Mouse (Mus musculus) megakaryocyte progenitor cell, adult 5-6 weeks (primary cell): ENCODE results near the gene Msl1. TPM values are rescaled to one million over a fixed set of nuclear protein-coding genes. Genes with fewer than 3 reads are reported as not detected.
A peak's percentile ranks its signal among the peaks of the same experiment; 100 is the strongest.
"Not testable (repeated sequence)": the region's sequence is repeated elsewhere in the genome, so short reads cannot be mapped to it uniquely, and the experiment has no call there.

ENCODE experiments used
- ATAC-seq: replicated peaks from 2 replicates; pipeline ENCODE4 v1.8.0; 2016; ENCODE audit warnings: mild to moderate bottlenecking, moderate TSS enrichment, inconsistent platforms; ENCODE audit not compliant: poor library complexity
- total RNA-seq, 2 experiments: library from RNA; stranded (forward) in 1 of 2; stranded (reverse) in 1 of 2; fragments of 157-497, 149-512 nt in 1 of 2; fragments of 200-1000 nt in 1 of 2; gene quantifications; 2 replicates each; pipeline versions ENCODE4 v1.2.3 to v1.2.4; 2015 to 2017

Gene Msl1
- total RNA-seq, 2 experiments from 2014 or later = 62.0 to 76.3 TPM

- peak; percentile 56 for ATAC-seq
These were observed 774 bp upstream of the Msl1 start for GRCm38 (mm10) chr11:98794469-98795014.

GRCm38 (mm10) chr11:98795714-98796514 lies 598 bp downstream of the Msl1 start:
- 0 out of 2 replicates have a peak, but pooled peaks have one; percentile 4 for ATAC-seq

GRCm38 (mm10) chr11:98796515-98797216 lies 1.4 kb downstream of the Msl1 start:
- ATAC-seq = peak; percentile 32

GRCm38 (mm10) chr11:98797306-98797705 lies 2.0 kb downstream of the Msl1 start:
- ATAC-seq = no peak

GRCm38 (mm10) chr11:98797909-98798308 lies 2.6 kb downstream of the Msl1 start:
- no peak for ATAC-seq

GRCm38 (mm10) chr11:98804605-98805004 lies 9.3 kb downstream of the Msl1 start, which contains the start of gene Casc3:
Casc3 (plus strand) TSS chr11:98804905.
- ATAC-seq = no peak

GRCm38 (mm10) chr11:98808417-98808816 lies 13.1 kb downstream of the Msl1 start:
- no peak for ATAC-seq

- peak; percentile 97 for ATAC-seq
These were observed 14.4 kb downstream of the Msl1 start for GRCm38 (mm10) chr11:98809457-98810290.

- no peak for ATAC-seq
These were observed 15.4 kb downstream of the Msl1 start for GRCm38 (mm10) chr11:98810686-98811085.

GRCm38 (mm10) chr11:98816706-98817239 lies 21.5 kb downstream of the Msl1 start:
- ATAC-seq = peak; percentile 77

- ATAC-seq = peak; percentile 82
These were observed 25.7 kb downstream of the Msl1 start for GRCm38 (mm10) chr11:98820968-98821367.

GRCm38 (mm10) chr11:98826071-98826470 lies 30.8 kb downstream of the Msl1 start:
- not testable (repeated sequence) for ATAC-seq

GRCm38 (mm10) chr11:98827877-98828276 lies 32.6 kb downstream of the Msl1 start:
- ATAC-seq = peak; percentile 83

GRCm38 (mm10) chr11:98829091-98829775 lies 33.9 kb downstream of the Msl1 start:
- peak; percentile 67 for ATAC-seq

GRCm38 (mm10) chr11:98829875-98830274 lies 34.6 kb downstream of the Msl1 start:
- no peak for ATAC-seq

- ATAC-seq = no peak
These were observed 40.0 kb downstream of the Msl1 start for GRCm38 (mm10) chr11:98835296-98835695.

- ATAC-seq = no peak
These were observed 40.4 kb downstream of the Msl1 start for GRCm38 (mm10) chr11:98835725-98836124.

- ATAC-seq = peak; percentile 38; the same call in 1 of the 2 replicates
These were observed 40.8 kb downstream of the Msl1 start for GRCm38 (mm10) chr11:98836128-98836527.

- ATAC-seq = peak; percentile 97
These were observed 41.4 kb downstream of the Msl1 start, which contains the start of gene Rapgefl1 for GRCm38 (mm10) chr11:98836651-98837141. Rapgefl1 (plus strand) TSS chr11:98836785.
